Mouse (Mus musculus): ENCODE measurements at regions not wholly inside any gene's neighbourhood (a gene's known extent, or its start where the extent isn't known, plus 50 kb on each side); places are given as distances from the start of the nearest gene placed in this dataset.

DNA sequence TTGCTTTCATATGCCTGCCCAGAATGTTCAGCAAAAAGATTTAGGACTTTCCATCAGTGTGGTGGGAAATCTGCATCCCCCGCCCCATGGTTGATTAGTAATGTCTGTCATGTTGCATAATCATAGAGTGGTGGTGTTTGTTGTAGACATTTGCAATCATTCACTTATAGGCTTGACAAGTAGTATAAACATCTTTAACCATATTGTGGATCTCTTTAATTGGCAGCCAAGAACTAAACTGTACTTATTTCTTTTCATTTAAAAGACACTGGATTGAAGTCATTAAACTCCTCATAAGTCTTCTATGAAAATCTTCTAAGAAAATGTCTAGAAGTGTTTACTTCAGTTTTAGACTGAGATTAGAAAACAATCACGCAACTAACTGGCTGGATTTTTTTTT, 646.0 kb upstream of the Ptbp2 start:
- TF ChIP-seq MYC (IDR thresholded peaks at IDR 0.05; ENCODE audit: low read depth, low read length) (no peak), ZNF384 (IDR thresholded peaks at IDR 0.05; ENCODE audit: low read depth, low read length) (no peak), IRF4 (IDR thresholded peaks at IDR 0.05; ENCODE audit: low read depth, low read length) (no peak), SIN3A (IDR thresholded peaks at IDR 0.05; ENCODE audit: low read length) (no peak), HCFC1 (IDR thresholded peaks at IDR 0.05; ENCODE audit: low read depth, low read length) (no peak), MXI1 (IDR thresholded peaks at IDR 0.05; ENCODE audit: low read depth, low read length) (no peak), RAD21 (IDR thresholded peaks at IDR 0.05; ENCODE audit: low read depth, low read length) (no peak), NRF1 (IDR thresholded peaks at IDR 0.05; ENCODE audit: low read depth, low read length) (no peak), EP300 (IDR thresholded peaks at IDR 0.05; ENCODE audit: low read length) (no peak), RCOR1 (conservative IDR thresholded peaks at IDR 0.05; ENCODE audit: low read depth, low read length) (no peak), CTCF (conservative IDR thresholded peaks at IDR 0.05 in 1 of 2, IDR thresholded peaks at IDR 0.05 in 1 of 2; ENCODE audit: low read depth in 2 of 2, low read length in 2 of 2) (no peak), CHD1 (IDR thresholded peaks at IDR 0.05; ENCODE audit: low read depth, low read length) (no peak)
